Mouse (Mus musculus): ENCODE data around the gene Adar. TPM values are rescaled to one million over a fixed set of nuclear protein-coding genes. Genes with fewer than 3 reads are reported as not detected.

Adar gene
- 170 to 188 TPM (median 171 TPM) in 4 replicates for total RNA-seq (2023)

GRCm38 (mm10) chr3:89714359-89715206 lies at the start of gene Adar:
TSS of gene Adar (plus strand) at chr3:89715022.

GRCm38 (mm10) chr3:89764119-89764724 lies 49.4 kb downstream of the Adar start, which contains the start of gene Chrnb2:
TSS of gene Chrnb2 (minus strand) at chr3:89764632.

DNA sequence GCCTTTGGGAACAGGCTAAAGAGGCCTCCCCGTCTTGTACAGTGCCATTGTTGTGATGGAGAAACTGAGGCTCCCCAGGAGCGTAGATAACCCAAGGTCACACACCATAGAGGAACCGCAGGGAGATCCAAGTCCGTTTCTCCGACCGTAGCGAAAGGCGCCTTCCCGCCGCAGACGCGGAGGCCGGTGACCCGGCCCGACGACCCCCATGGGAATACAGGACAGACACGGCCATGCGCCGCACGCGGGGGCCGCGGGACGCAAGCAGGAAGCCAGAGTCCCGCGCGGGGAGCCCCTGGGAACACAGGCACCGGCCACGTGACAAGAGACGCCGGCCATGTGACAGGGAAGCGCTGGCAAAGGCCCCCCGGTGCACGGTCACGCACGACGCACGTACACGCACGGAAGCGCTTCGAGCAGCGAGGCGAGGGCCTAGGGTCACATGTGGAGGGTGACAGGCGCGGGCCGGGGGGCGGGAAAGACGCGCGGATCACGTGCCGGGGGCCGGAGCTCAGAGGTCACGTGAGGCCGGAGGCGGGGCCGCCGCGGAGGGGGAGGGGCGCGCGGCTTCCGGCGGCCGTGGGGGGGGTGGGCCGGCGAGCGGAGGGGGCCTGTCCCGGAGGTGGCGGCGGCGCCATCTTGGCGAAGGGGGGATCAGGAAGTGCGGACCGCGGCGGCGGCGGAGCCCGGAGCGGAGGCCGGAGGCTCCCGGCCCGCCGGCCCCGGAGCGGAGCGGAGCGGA lies 58.3 kb downstream of the Adar start, which contains the start of gene Ube2q1:
TSS of gene Ube2q1 (plus strand) at position 649 of the 742 bp plus-strand sequence.

Other genes starting within 250 kb of the Adar start
- not detected in 4 replicates for gene Kcnn3, start 194.9 kb upstream of the Adar start, total RNA-seq (2023)
- 1.3 to 1.7 TPM (median 1.5 TPM) in 4 replicates for gene Chrnb2, start 49.6 kb downstream of the Adar start, total RNA-seq (2023)
- gene Ube2q1, start 58.6 kb downstream of the Adar start, total RNA-seq (2023) = 107 to 121 TPM (median 118 TPM) in 4 replicates
- gene She, start 116.3 kb downstream of the Adar start, total RNA-seq (2023) = 0.12 TPM in 1 of 4 replicates, not detected in the others
- gene Il6ra, start 198.2 kb downstream of the Adar start, total RNA-seq (2023) = 18.7 to 20.3 TPM (median 19.4 TPM) in 4 replicates
- 60.1 to 77.6 TPM (median 63.2 TPM) in 4 replicates for gene Atp8b2, start 248.5 kb downstream of the Adar start, total RNA-seq (2023)